Mouse (Mus musculus) cerebellum, adult 2 months (tissue): ENCODE measurements around the gene Ahsa1.

Source experiments
- CTCF ChIP-seq: fragments of 200-500 bp; IDR thresholded peaks from 2 replicates; pipeline ENCODE4 v1.5.1; 2011; ENCODE audit warnings: low read depth, mild to moderate bottlenecking, control low read depth, low read length, moderate library complexity, borderline replicate concordance; ENCODE audit not compliant: insufficient read depth
- POLR2A ChIP-seq: fragments of 200-500 bp; IDR thresholded peaks from 2 replicates; pipeline ENCODE4 v1.6.1; 2011; ENCODE audit warnings: low read length, control low read depth, borderline replicate concordance; ENCODE audit not compliant: insufficient read depth

DNA sequence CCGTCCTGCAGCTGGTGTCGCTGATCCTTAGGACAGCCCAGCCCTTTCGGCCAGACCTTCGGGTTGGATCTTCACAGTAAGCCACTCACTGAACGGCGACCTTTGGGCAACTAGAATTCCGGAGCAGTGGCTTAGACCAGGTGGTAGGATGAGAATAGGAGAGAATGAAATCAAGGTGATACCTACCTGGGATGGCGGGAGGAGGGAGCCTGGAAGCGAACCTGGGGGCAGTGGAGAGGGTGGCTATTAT, 34.1 kb downstream of the Ahsa1 start:
- TF ChIP-seq CTCF (no peak), POLR2A (no peak)
